Mouse (Mus musculus) embryonic facial prominence, embryonic 15.5 days (tissue): ENCODE results near the gene Mageb18. TPM values are rescaled to one million over a fixed set of nuclear protein-coding genes. Genes with fewer than 3 reads are reported as not detected.
"Not testable (repeated sequence)": the region's sequence is repeated elsewhere in the genome, so short reads cannot be mapped to it uniquely, and the experiment has no call there.

Source experiments
- ATAC-seq: fragments of 200-750 bp; cut with Nextera tagmentation; 2 replicates; pipeline ENCODE4 v1.8.0; 2017; ENCODE audit warnings: low read depth, moderate TSS enrichment; ENCODE audit not compliant: insufficient number of reproducible peaks, low FRiP score, low TSS enrichment
- H3K27ac ChIP-seq: fragments of 300-500 bp; sonication (generic); replicated peaks from 2 replicates; pipeline ENCODE4 v1.5.1; 2015; ENCODE audit warnings: mild to moderate bottlenecking, inconsistent platforms
- H3K27me3 ChIP-seq: fragments of 300-500 bp; sonication (generic); 2 replicates; pipeline ENCODE4 v1.6.1; 2015; ENCODE audit warnings: inconsistent platforms
- H3K36me3 ChIP-seq: fragments of 300-500 bp; sonication (generic); 2 replicates; pipeline ENCODE4 v1.6.1; 2015; ENCODE audit warnings: mild to moderate bottlenecking, inconsistent platforms
- H3K4me1 ChIP-seq: fragments of 300-500 bp; sonication (generic); 2 replicates; pipeline ENCODE4 v1.6.1; 2015; ENCODE audit warnings: inconsistent platforms
- H3K4me2 ChIP-seq: fragments of 300-500 bp; sonication (generic); replicated peaks from 2 replicates; pipeline ENCODE4 v1.6.1; 2015; ENCODE audit warnings: mild to moderate bottlenecking, inconsistent platforms
- H3K4me3 ChIP-seq: fragments of 300-500 bp; sonication (generic); replicated peaks from 2 replicates; pipeline ENCODE4 v1.5.1; 2015; ENCODE audit warnings: mild to moderate bottlenecking, inconsistent platforms
- H3K9ac ChIP-seq: fragments of 300-500 bp; sonication (generic); 2 replicates; pipeline ENCODE4 v1.6.1; 2015; ENCODE audit warnings: inconsistent platforms
- H3K9me3 ChIP-seq: fragments of 300-500 bp; sonication (generic); replicated peaks from 2 replicates; pipeline ENCODE4 v1.6.1; 2016; ENCODE audit warnings: inconsistent platforms
- WGBS: fragments of 180-500 bp; shearing (Covaris S2); methylation state at CpG from one replicate; pipeline ENCODE4 v1.1.7; 2015; 5-methylcytosine and 5-hydroxymethylcytosine counted together
- polyA plus RNA-seq: library from polyadenylated mRNA; unstranded; fragments of >200 nt; fragmentation: Nextera tagmentation; extraction: Ambion mirVana; gene quantifications from 2 replicates; pipeline ENCODE4 v1.2.1, GENCODE M21; 2015

Gene Mageb18
- not detected in 2 replicates for polyA plus RNA-seq

DNA sequence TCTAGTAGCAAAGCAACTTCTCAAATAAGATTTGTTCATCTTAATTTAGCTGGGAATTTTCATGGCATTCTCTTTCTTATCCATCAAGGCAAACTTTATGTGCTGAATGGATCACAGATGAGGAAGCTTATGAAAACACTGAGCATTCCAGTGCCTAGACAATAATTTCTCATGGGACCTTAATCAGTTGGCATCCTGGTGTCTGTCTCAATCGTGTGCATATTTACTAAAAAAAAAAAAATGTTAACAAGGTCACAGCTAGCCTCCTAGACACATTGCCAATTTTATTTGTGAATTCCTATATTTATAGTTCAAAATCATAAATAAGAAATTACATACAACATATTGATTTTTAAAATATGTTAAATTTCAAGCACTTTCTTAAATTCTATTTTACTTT is at the start of gene Mageb18:
Gene Mageb18, minus strand, starts transcription at position 101 of the 400 bp plus-strand sequence.
- Histone ChIP-seq H3K4me3 (no peak within 1 kb of the TSS), H3K27ac (no peak within 1 kb of the TSS), H3K9me3 (no peaks in the 10 kb centered on the region), H3K27me3 (no peaks in the 10 kb centered on the region), H3K4me2 (no peak within 1 kb of the TSS), H3K36me3 (no peaks in the 10 kb centered on the region), H3K4me1 (no peaks in the 10 kb centered on the region), H3K9ac (no peak within 1 kb of the TSS)
- no peak for ATAC-seq
- WGBS = 34% methylated on average over 1 of the region's 1 CpGs

DNA sequence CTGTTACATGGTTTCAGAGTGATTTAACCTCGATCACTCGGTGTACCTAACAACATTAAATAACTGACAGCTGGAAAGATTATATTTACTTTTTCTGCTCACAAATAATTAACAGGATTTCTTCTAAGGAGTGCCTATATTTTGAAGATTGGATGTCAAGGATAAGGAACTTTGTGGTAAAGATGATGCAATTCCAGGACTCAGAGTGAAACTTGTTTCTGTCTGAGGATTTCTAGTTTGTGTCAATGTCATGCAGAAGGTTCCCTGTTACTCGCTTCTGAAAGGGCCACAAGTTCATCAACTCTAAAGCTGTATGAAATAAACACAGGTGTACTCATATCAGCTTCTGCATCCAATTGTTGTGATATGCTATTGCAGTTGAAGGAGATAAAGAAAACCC is 13.4 kb upstream of the Mageb18 start:
- H3K9ac ChIP-seq = no peak overlapping the region
- H3K4me3 ChIP-seq = no peak overlapping the region
- no peak overlapping the region for H3K27ac ChIP-seq
- 71% methylated on average over 3 of the region's 3 CpGs for WGBS
- H3K4me1 ChIP-seq = no peaks in the 10 kb centered on the region
- no peaks in the 10 kb centered on the region for H3K9me3 ChIP-seq
- H3K4me2 ChIP-seq = no peak overlapping the region
- H3K27me3 ChIP-seq = no peaks in the 10 kb centered on the region
- ATAC-seq = no peak
- H3K36me3 ChIP-seq = no peaks in the 10 kb centered on the region

DNA sequence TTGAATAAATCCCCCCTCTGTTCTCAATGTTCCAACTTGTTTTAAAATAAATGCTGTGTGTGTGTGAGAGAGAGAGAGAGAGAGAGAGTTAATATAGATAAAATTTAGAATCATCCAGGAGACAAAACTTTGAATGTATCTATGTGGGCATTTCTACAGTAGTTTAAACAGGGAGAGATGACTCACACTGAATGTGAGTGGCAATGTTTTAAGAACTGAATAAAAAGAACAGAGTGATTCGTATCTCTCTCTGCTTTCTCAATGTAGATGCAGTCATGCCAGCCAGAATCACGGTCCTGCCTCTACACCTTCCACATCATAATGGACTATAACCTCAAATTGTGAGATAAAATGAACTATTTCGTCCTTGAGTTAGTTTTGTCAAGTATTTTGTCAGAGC is 11.1 kb upstream of the Mageb18 start:
- no peaks in the 10 kb centered on the region for H3K36me3 ChIP-seq
- H3K4me1 ChIP-seq = no peaks in the 10 kb centered on the region
- no peak for ATAC-seq
- H3K9me3 ChIP-seq = no peaks in the 10 kb centered on the region
- no peak overlapping the region for H3K4me3 ChIP-seq
- WGBS = 76% methylated on average over 3 of the region's 3 CpGs
- no peak overlapping the region for H3K9ac ChIP-seq
- no peak overlapping the region for H3K4me2 ChIP-seq
- no peaks in the 10 kb centered on the region for H3K27me3 ChIP-seq
- H3K27ac ChIP-seq = no peak overlapping the region

DNA sequence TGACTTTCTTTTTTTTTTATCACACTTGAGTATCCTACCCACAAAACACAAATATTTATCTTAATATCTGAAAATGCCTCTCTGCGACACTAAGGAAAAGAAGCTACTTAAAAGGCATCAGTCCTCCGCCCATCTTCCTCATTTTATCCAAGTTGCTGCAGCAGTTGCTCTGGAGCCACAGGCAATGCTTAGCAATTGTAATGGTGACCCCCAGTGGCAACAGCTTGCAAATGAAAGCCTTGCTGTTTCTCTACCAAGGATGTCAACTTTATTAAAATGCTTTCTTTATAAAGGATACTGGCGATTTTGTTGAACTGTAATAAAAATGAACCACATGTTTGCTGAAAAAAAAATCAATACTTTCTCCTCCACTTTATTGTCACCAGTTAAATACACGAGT is 2.0 kb downstream of the Mageb18 start:
- Histone ChIP-seq H3K4me3 (no peak overlapping the region), H3K36me3 (no peaks in the 10 kb centered on the region), H3K9me3 (no peaks in the 10 kb centered on the region), H3K4me1 (no peaks in the 10 kb centered on the region), H3K9ac (no peak overlapping the region), H3K4me2 (no peak overlapping the region), H3K27me3 (no peaks in the 10 kb centered on the region), H3K27ac (no peak overlapping the region)
- WGBS = 39% methylated on average over 4 of the region's 4 CpGs
- ATAC-seq = no peak

DNA sequence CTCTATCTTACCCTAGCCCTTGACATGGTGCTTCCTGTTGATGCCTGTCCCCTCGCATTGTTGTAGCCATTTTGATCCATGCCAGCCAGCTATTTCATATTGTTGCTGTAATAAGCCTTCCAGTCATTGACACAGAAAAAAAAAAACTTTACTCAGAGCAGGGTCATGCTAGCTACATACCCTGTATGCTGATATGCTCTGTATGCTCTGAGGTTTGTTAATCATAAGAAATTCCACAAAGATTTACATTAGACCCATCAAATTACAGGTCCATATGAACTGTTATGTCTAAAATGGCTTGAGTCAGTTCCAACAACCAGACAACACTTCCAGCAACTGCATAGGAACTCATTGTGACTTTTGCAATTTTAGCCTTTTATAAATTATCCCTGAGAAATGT is 71.5 kb downstream of the Mageb18 start:
- H3K27ac ChIP-seq = no peak overlapping the region
- H3K4me1 ChIP-seq = no peaks in the 10 kb centered on the region
- no peaks in the 10 kb centered on the region for H3K27me3 ChIP-seq
- H3K4me2 ChIP-seq = no peak overlapping the region
- no peaks in the 10 kb centered on the region for H3K9me3 ChIP-seq
- WGBS = 73% methylated on average over 1 of the region's 1 CpGs
- no peak overlapping the region for H3K4me3 ChIP-seq
- no peaks in the 10 kb centered on the region for H3K36me3 ChIP-seq
- no peak overlapping the region for H3K9ac ChIP-seq
- no peak for ATAC-seq

DNA sequence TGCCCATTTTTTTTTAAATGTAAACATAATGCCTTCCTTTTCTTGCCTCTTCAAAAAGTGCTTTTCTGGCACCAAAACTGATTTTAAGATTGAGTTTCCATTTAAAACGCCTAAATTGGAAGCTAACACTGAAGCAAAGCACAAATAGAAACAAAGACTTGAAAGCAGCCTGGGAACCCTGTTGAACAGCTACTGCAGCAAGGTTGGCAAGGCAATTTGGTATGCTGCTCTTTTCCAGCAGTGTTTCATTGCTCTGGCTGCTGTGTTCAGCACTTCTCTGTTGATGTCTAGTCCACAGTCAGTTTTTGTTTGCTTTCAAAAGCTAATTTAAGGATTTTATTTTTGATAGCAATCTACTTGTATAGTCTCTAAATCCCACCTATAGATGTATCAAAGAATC is 101.1 kb downstream of the Mageb18 start:
- H3K9me3 ChIP-seq = no peaks in the 10 kb centered on the region
- no peak for ATAC-seq
- 43% methylated on average over 1 of the region's 1 CpGs for WGBS

DNA sequence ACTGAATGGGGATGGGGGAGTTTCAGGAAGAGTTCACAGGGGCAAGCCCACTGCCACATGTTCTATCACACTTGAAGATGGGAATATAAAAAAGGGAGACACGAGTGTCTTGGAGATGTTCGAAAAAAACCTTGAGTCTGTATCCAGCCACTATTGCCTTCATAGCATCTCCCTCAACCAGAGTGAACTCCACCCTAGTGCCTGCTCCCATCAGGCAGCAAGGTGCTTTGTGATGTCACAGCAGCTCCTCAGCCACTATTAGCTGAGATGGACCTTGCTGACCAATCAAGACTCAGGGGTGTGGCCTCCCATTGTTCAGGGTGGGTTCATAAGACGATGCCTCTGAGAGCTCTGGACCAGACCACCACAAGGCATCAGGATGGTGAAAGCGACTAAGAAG is 109.7 kb downstream of the Mageb18 start, which contains the start of gene Gm5941:
Gene Gm5941, plus strand, starts transcription at position 301 of the 400 bp plus-strand sequence.
- not testable (repeated sequence) for H3K27me3 ChIP-seq, ATAC-seq, H3K4me1 ChIP-seq, H3K4me3 ChIP-seq, H3K9me3 ChIP-seq, H3K4me2 ChIP-seq, H3K9ac ChIP-seq, H3K27ac ChIP-seq, H3K36me3 ChIP-seq
- WGBS = 81% methylated on average over 4 of the region's 4 CpGs

More for the DNA sequence above, 101.1 kb downstream of the Mageb18 start:
- Histone ChIP-seq H3K4me1 (no peaks in the 10 kb centered on the region), H3K4me2 (no peak overlapping the region), H3K27ac (no peak overlapping the region), H3K9ac (no peak overlapping the region), H3K4me3 (no peak overlapping the region), H3K36me3 (no peaks in the 10 kb centered on the region), H3K27me3 (no peaks in the 10 kb centered on the region)

DNA sequence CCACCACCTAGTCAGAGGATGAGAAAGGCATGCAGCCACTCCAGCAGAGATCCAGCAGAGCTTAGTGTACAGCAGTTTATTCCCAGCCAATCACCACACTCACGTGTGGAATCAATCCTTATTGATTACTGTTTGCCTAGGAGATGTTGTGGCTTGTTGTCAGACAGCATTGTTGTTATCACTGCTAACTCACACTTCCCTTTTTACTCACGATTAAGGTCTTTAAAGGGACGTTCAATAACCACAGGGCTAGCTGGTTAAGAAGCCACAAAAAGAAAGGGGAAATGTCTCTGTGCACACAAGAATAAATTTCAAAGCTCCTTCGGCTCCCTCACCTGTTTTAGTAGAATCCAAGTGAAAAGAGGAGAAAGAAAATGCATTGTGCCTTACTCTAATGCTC is 134.6 kb downstream of the Mageb18 start:
- Histone ChIP-seq H3K9me3 (no peaks in the 10 kb centered on the region), H3K36me3 (no peaks in the 10 kb centered on the region), H3K4me2 (no peak overlapping the region), H3K27me3 (no peaks in the 10 kb centered on the region), H3K27ac (no peak overlapping the region), H3K4me3 (no peak overlapping the region), H3K9ac (no peak overlapping the region), H3K4me1 (no peaks in the 10 kb centered on the region)
- ATAC-seq = no peak
- 65% methylated on average over 4 of the region's 4 CpGs for WGBS

DNA sequence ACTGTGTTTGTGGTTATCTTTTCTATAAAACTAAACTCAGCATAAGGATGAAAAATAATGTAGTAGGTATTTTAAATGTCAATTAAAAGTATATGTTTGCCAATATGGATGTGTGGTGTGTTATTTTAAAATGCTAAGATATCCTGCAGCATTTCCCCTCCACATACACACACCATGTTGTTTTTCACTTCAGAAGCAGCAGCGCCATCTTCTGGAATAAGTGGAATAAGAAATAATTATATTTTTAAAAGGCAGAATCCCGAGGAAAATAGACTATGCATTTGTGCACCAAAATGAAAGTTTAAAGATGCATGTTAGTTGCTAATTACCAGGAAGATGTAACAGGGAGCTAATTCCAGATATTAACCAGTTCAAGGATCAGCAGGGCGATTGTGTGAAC is 138.9 kb downstream of the Mageb18 start:
- Histone ChIP-seq H3K9me3 (no peaks in the 10 kb centered on the region), H3K9ac (no peak overlapping the region), H3K27ac (no peak overlapping the region)

DNA sequence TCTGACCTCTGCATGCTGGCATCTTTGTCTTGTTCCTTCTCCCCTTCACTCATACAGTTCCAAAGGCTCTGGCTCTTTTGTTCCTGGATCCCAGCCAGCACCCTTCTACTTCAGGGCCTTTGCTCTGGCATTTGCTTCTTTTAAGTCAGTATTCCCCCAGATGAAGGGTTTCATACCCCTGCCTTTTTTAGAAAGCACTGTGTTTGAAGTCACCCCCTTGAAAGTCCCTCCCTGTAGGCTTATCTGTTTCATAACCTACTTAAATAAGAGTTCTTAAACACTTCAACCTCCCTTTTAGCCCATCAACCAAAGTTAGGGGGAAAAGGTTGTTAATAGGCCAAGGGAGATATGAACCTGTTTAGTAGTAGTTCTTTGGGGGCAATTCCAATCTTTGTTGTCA is 212.0 kb downstream of the Mageb18 start:
- no peak for ATAC-seq
- no peak overlapping the region for H3K4me3 ChIP-seq
- no peak overlapping the region for H3K4me2 ChIP-seq

More for the DNA sequence above, 138.9 kb downstream of the Mageb18 start:
- no peaks in the 10 kb centered on the region for H3K4me1 ChIP-seq
- no peak for ATAC-seq
- no peak overlapping the region for H3K4me2 ChIP-seq
- WGBS = 33% methylated on average over 3 of the region's 3 CpGs
- no peaks in the 10 kb centered on the region for H3K36me3 ChIP-seq
- no peaks in the 10 kb centered on the region for H3K27me3 ChIP-seq
- H3K4me3 ChIP-seq = no peak overlapping the region

DNA sequence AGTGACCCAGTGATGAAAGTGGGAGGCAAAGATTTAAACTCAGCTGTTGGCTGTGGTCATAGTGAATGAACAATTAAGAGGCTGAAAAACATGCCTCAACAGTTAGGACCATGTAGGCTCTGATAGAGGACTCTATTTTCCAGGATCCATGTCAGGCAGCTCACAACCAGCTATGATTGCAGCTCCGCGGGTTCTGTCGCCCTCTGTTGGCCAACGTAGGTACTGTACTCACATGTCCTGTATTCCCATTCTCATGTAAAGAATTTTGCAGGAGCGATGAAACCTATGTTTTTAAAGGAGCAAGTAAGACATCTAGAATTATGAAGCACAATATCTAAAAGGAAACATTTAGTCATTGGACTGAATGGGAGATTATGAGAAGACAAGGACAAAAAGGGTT is 256.4 kb downstream of the Mageb18 start:
- Histone ChIP-seq H3K4me2 (no peak overlapping the region), H3K9me3 (no peaks in the 10 kb centered on the region), H3K9ac (no peak overlapping the region), H3K36me3 (no peaks in the 10 kb centered on the region), H3K27ac (no peak overlapping the region), H3K4me1 (no peaks in the 10 kb centered on the region), H3K27me3 (no peaks in the 10 kb centered on the region), H3K4me3 (no peak overlapping the region)
- WGBS = 13% methylated on average over 5 of the region's 5 CpGs
- ATAC-seq = no peak

More for the DNA sequence above, 212.0 kb downstream of the Mageb18 start:
- no peaks in the 10 kb centered on the region for H3K9me3 ChIP-seq
- H3K36me3 ChIP-seq = no peaks in the 10 kb centered on the region
- no peaks in the 10 kb centered on the region for H3K4me1 ChIP-seq
- H3K9ac ChIP-seq = no peak overlapping the region
- no peaks in the 10 kb centered on the region for H3K27me3 ChIP-seq
- no peak overlapping the region for H3K27ac ChIP-seq

DNA sequence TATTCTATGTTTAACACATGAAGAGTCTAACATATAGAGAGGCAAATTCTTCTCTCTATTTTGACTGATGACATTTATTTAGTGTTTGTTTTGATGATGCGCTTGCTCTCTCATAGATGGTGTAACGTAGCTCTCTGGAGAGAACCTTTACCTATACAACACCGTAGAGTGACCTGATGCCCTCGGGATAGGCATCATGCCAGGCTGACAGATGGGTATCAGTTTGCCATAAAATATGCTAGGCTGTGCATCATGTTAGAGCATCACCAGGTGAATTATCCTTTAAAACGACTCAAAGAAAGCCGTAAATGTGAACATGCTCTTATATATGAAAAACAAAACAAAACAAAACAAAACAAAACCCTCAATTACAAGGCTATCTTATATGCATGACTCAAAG is 258.5 kb downstream of the Mageb18 start:
- Histone ChIP-seq H3K4me2 (no peak overlapping the region), H3K9ac (no peak overlapping the region), H3K4me1 (no peaks in the 10 kb centered on the region), H3K27ac (no peak overlapping the region), H3K27me3 (no peaks in the 10 kb centered on the region), H3K36me3 (no peaks in the 10 kb centered on the region), H3K9me3 (no peaks in the 10 kb centered on the region), H3K4me3 (no peak overlapping the region)
- ATAC-seq = no peak
- 83% methylated on average over 6 of the region's 6 CpGs for WGBS
